Mouse (Mus musculus): Measurements from ENCODE around the gene Ick. TPM values are rescaled to one million over a fixed set of nuclear protein-coding genes. Genes with fewer than 3 reads are reported as not detected.

Gene Ick
- polyA plus RNA-seq, 1 experiment from 2014 or later = 28.1 TPM

GRCm38 (mm10) chr9:78211521-78211920 is 102.5 kb downstream of the Ick start:
- no peaks in the 10 kb centered on the region for H3K36me3 ChIP-seq (ENCODE audit: control insufficient read depth, insufficient read depth, low read length)
- H3K9me3 ChIP-seq (ENCODE audit: control insufficient read depth, low read length) = 0 out of 2 replicates have a peak, but pooled peaks cover 4% of the 10 kb centered on the region
- WGBS = 93% methylated on average over 3 of the region's 3 CpGs
- no peak overlapping the region for H3K9ac ChIP-seq (ENCODE audit: low read depth, low read length)
- no peak overlapping the region for H3K27ac ChIP-seq (ENCODE audit: low read length)
- no peak overlapping the region for H3K4me2 ChIP-seq (ENCODE audit: low read depth, low read length)
- H3K4me1 ChIP-seq (ENCODE audit: control insufficient read depth, insufficient read depth, low read length) = peaks cover 9% of the 10 kb centered on the region
- H3K27me3 ChIP-seq (replicated peaks; ENCODE audit: control insufficient read depth, insufficient read depth, low read length) = no peaks in the 10 kb centered on the region
- no peak for ATAC-seq
- H3K4me3 ChIP-seq (ENCODE audit: low read length) = no peak overlapping the region

GRCm38 (mm10) chr9:78212341-78213049 is 103.5 kb downstream of the Ick start:
- Histone ChIP-seq H3K36me3 (ENCODE audit: control insufficient read depth, insufficient read depth, low read length) (no peaks in the 10 kb centered on the region), H3K27me3 (replicated peaks; ENCODE audit: control insufficient read depth, insufficient read depth, low read length) (no peaks in the 10 kb centered on the region), H3K27ac (ENCODE audit: low read length) (0 out of 2 replicates have a peak overlapping the region, but pooled peaks have one; percentile 8), H3K9ac (ENCODE audit: low read depth, low read length) (no peak overlapping the region), H3K9me3 (ENCODE audit: control insufficient read depth, low read length) (0 out of 2 replicates have a peak, but pooled peaks cover 4% of the 10 kb centered on the region), H3K4me2 (ENCODE audit: low read depth, low read length) (no peak overlapping the region), H3K4me3 (ENCODE audit: low read length) (no peak overlapping the region), H3K4me1 (ENCODE audit: control insufficient read depth, insufficient read depth, low read length) (peaks cover 9% of the 10 kb centered on the region)
- WGBS = 49% methylated on average over 7 of the region's 7 CpGs
- peak; percentile 52 for ATAC-seq

- no peak overlapping the region for H3K4me3 ChIP-seq (ENCODE audit: low read length)
- no peak overlapping the region for H3K4me2 ChIP-seq (ENCODE audit: low read depth, low read length)
- no peak overlapping the region for H3K9ac ChIP-seq (ENCODE audit: low read depth, low read length)
- H3K27ac ChIP-seq (ENCODE audit: low read length) = no peak overlapping the region
- peak; percentile 89 for ATAC-seq
- peaks cover 4% of the 10 kb centered on the region; the same call in 1 of the 2 replicates for H3K4me1 ChIP-seq (ENCODE audit: control insufficient read depth, insufficient read depth, low read length)
- 0 out of 2 replicates have a peak, but pooled peaks cover 4% of the 10 kb centered on the region for H3K9me3 ChIP-seq (ENCODE audit: control insufficient read depth, low read length)
- no peaks in the 10 kb centered on the region for H3K36me3 ChIP-seq (ENCODE audit: control insufficient read depth, insufficient read depth, low read length)
- no peaks in the 10 kb centered on the region for H3K27me3 ChIP-seq (replicated peaks; ENCODE audit: control insufficient read depth, insufficient read depth, low read length)
- WGBS = 47% methylated on average over 4 of the region's 4 CpGs
Observed at GRCm38 (mm10) chr9:78217074-78217473, 108.1 kb downstream of the Ick start.

Other genes starting within 250 kb of the Ick start
- gene Elovl5, start 191.8 kb upstream of the Ick start, polyA plus RNA-seq (2015; fragmentation: Nextera tagmentation; extraction: Ambion mirVana) = 67.9 and 70.9 TPM in 2 replicates
- gene Gcm1, start 57.3 kb upstream of the Ick start, polyA plus RNA-seq (2015; fragmentation: Nextera tagmentation; extraction: Ambion mirVana) = not detected in 2 replicates
- gene Fbxo9, start 127 bp upstream of the Ick start, polyA plus RNA-seq (2015; fragmentation: Nextera tagmentation; extraction: Ambion mirVana) = 39.8 and 43.3 TPM in 2 replicates
- 57.5 and 62.7 TPM in 2 replicates for gene Gsta4, start 73.6 kb downstream of the Ick start, polyA plus RNA-seq (2015; fragmentation: Nextera tagmentation; extraction: Ambion mirVana)
- gene Gsta1, start 121.5 kb downstream of the Ick start, polyA plus RNA-seq (2015; fragmentation: Nextera tagmentation; extraction: Ambion mirVana) = 94.1 and 98.3 TPM in 2 replicates
- 73.4 and 80.7 TPM in 2 replicates for gene Gm3776, start 147.9 kb downstream of the Ick start, polyA plus RNA-seq (2015; fragmentation: Nextera tagmentation; extraction: Ambion mirVana)
- gene Gm10639, start 180.7 kb downstream of the Ick start, polyA plus RNA-seq (2015; fragmentation: Nextera tagmentation; extraction: Ambion mirVana) = 0.93 and 0.95 TPM in 2 replicates
- not detected in 2 replicates for gene Omt2a, start 205.6 kb downstream of the Ick start, polyA plus RNA-seq (2015; fragmentation: Nextera tagmentation; extraction: Ambion mirVana)
- gene Omt2b, start 218.4 kb downstream of the Ick start, polyA plus RNA-seq (2015; fragmentation: Nextera tagmentation; extraction: Ambion mirVana) = not detected in 2 replicates
- gene Gsta2, start 246.6 kb downstream of the Ick start, polyA plus RNA-seq (2015; fragmentation: Nextera tagmentation; extraction: Ambion mirVana) = 77.3 and 89.5 TPM in 2 replicates